Mouse (Mus musculus): ENCODE measurements around the gene Eva1a. TPM values are rescaled to one million over a fixed set of nuclear protein-coding genes. Genes with fewer than 3 reads are reported as not detected.

Gene Eva1a
- polyA plus RNA-seq (2015; fragmentation: Nextera tagmentation; extraction: Ambion mirVana), result 5.8 and 7.5 TPM in 2 replicates

DNA sequence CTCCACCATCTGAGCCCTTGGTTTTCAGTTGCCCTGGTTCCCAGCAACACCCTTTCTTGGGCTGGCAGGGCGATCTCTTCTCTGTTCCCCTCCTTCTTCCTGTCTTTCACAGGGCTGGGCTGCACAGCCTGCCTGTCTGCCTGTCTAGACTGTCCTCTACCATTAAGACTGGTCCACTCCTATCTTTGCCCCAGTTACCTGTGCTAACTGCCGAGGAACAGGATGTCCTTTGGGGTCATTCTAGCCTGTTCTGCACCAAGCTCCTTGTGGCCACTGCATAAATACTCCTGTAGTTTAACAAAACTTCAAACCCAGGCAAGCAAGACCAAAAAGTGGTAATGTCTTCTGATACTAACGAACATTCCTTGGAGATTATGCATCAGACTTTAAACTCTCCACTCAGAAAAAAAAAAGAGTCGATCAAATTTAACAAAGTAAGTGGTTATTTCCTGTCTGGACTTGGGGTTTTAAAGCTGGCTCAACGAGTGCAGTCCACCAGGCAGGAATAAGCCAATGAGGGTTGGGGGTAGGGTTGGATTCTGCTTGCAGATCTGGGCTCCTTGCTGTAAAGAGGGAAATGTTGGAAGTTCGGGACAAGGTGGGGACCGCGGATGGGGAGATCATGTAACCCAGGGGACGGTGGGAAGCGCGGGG lies at the start of gene Eva1a:
Gene Eva1a (plus strand): TSS at position 210 of the 654 bp plus-strand sequence.
- Histone ChIP-seq H3K4me3 (ENCODE audit: low read length) (peak within 1 kb of the TSS; percentile 75), H3K4me1 (ENCODE audit: control insufficient read depth, insufficient read depth, low read length) (peaks cover 4% of the 10 kb centered on the region), H3K4me2 (ENCODE audit: low read depth, low read length) (peak within 1 kb of the TSS; percentile 97), H3K27ac (ENCODE audit: low read length) (peak within 1 kb of the TSS; percentile 53), H3K9ac (ENCODE audit: low read length) (peak within 1 kb of the TSS; percentile 75), H3K27me3 (ENCODE audit: control insufficient read depth, insufficient read depth, low read length) (peaks cover 11% of the 10 kb centered on the region), H3K9me3 (replicated peaks; ENCODE audit: control insufficient read depth, low read length) (no peaks in the 10 kb centered on the region), H3K36me3 (ENCODE audit: control insufficient read depth, insufficient read depth) (no peaks in the 10 kb centered on the region)
- 14% methylated on average over 11 of the region's 11 CpGs for WGBS
- ATAC-seq (replicated peaks; ENCODE audit: extremely low read depth, insufficient read depth, low FRiP score), result no peak

DNA sequence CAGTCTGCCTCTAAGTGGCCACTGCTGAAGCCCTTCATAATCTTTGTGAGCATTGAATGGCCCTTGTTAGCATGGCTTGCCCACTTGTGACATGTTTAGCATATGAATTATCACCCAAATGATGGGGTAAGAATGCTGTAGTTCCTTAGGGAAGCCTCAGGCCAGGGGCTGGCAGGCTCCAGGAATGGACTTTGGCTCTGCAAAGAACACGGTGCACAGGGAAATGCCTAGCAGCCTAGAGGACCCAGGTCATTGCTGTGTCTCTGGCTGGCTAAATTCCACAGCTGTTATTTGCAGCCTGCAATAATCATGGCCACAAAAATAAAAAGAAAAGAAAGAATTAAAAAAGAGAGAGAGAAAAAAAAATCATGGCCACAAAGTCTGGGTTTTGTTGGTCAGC lies 28.5 kb upstream of the Eva1a start:
- Histone ChIP-seq H3K27me3 (ENCODE audit: control insufficient read depth, insufficient read depth, low read length) (no peaks in the 10 kb centered on the region), H3K9ac (ENCODE audit: low read length) (no peak overlapping the region), H3K9me3 (replicated peaks; ENCODE audit: control insufficient read depth, low read length) (no peaks in the 10 kb centered on the region), H3K27ac (ENCODE audit: low read length) (no peak overlapping the region), H3K4me3 (ENCODE audit: low read length) (no peak overlapping the region), H3K36me3 (ENCODE audit: control insufficient read depth, insufficient read depth) (no peaks in the 10 kb centered on the region), H3K4me2 (ENCODE audit: low read depth, low read length) (no peak overlapping the region), H3K4me1 (ENCODE audit: control insufficient read depth, insufficient read depth, low read length) (no peaks in the 10 kb centered on the region)
- WGBS, result 69% methylated on average over 1 of the region's 1 CpGs
- no peak for ATAC-seq (replicated peaks; ENCODE audit: extremely low read depth, insufficient read depth, low FRiP score)

GRCm38 (mm10) chr6:82021074-82021473 lies 19.8 kb upstream of the Eva1a start:
- H3K9me3 ChIP-seq (replicated peaks; ENCODE audit: control insufficient read depth, low read length), result no peaks in the 10 kb centered on the region
- H3K36me3 ChIP-seq (ENCODE audit: control insufficient read depth, insufficient read depth), result no peaks in the 10 kb centered on the region
- H3K27ac ChIP-seq (ENCODE audit: low read length), result no peak overlapping the region
- H3K4me3 ChIP-seq (ENCODE audit: low read length), result no peak overlapping the region
- H3K27me3 ChIP-seq (ENCODE audit: control insufficient read depth, insufficient read depth, low read length), result no peaks in the 10 kb centered on the region
- no peak overlapping the region for H3K4me2 ChIP-seq (ENCODE audit: low read depth, low read length)
- ATAC-seq (replicated peaks; ENCODE audit: extremely low read depth, insufficient read depth, low FRiP score), result no peak
- 80% methylated on average over 5 of the region's 5 CpGs for WGBS
- no peak overlapping the region for H3K9ac ChIP-seq (ENCODE audit: low read length)
- no peaks in the 10 kb centered on the region for H3K4me1 ChIP-seq (ENCODE audit: control insufficient read depth, insufficient read depth, low read length)

GRCm38 (mm10) chr6:82021494-82021893 lies 19.3 kb upstream of the Eva1a start:
- no peak overlapping the region for H3K4me2 ChIP-seq (ENCODE audit: low read depth, low read length)
- ATAC-seq (replicated peaks; ENCODE audit: extremely low read depth, insufficient read depth, low FRiP score), result no peak
- no peaks in the 10 kb centered on the region for H3K4me1 ChIP-seq (ENCODE audit: control insufficient read depth, insufficient read depth, low read length)
- WGBS, result 76% methylated on average over 5 of the region's 5 CpGs
- no peak overlapping the region for H3K27ac ChIP-seq (ENCODE audit: low read length)
- no peak overlapping the region for H3K9ac ChIP-seq (ENCODE audit: low read length)
- H3K36me3 ChIP-seq (ENCODE audit: control insufficient read depth, insufficient read depth), result no peaks in the 10 kb centered on the region
- no peaks in the 10 kb centered on the region for H3K9me3 ChIP-seq (replicated peaks; ENCODE audit: control insufficient read depth, low read length)
- no peaks in the 10 kb centered on the region for H3K27me3 ChIP-seq (ENCODE audit: control insufficient read depth, insufficient read depth, low read length)
- H3K4me3 ChIP-seq (ENCODE audit: low read length), result no peak overlapping the region

DNA sequence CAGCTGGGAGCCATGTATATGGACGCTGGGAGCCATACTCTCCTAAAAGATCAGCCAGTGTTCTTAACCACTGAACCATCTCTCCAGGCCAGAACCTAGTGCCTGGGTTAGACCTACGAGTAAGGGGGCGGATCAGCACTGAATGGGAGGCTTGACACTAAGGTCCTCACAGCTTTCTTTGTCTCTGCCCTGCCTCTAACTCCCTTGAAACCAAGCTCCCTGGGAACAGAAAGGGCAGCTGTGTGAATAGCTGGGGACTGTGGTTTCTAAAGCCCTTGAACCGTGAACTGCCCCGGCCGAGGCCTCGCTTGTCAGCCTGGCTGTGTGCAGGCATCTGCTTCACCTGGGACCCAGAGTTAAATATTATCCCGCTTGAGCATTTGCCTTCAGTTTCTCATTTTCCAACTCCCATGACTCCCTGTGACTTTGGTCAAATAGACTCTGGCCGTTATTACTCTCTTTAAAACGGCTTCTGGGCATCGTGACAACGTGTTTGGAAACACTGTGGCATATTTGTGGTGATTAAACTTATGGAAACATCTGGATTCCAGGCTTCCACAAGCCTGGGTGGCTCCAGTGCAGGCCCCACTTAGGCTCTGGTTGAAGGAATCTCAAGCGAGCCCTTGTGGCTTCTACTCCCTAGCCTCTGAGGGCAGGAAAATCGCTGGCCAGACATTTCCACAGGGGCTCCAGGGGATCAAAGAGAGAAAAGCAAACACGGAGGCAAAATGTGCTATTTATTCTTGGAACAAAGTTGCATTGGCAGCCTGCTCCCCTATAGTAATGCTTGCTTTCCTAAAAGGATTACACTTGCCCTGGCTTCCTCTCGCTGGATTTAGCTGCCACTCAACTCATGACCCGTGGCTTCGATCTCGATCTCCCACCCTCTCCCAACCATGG lies 11.0 kb upstream of the Eva1a start:
- no peak overlapping the region for H3K9ac ChIP-seq (ENCODE audit: low read length)
- H3K4me1 ChIP-seq (ENCODE audit: control insufficient read depth, insufficient read depth, low read length), result no peaks in the 10 kb centered on the region
- ATAC-seq (replicated peaks; ENCODE audit: extremely low read depth, insufficient read depth, low FRiP score), result no peak
- H3K27me3 ChIP-seq (ENCODE audit: control insufficient read depth, insufficient read depth, low read length), result no peaks in the 10 kb centered on the region
- H3K27ac ChIP-seq (ENCODE audit: low read length), result no peak overlapping the region
- H3K36me3 ChIP-seq (ENCODE audit: control insufficient read depth, insufficient read depth), result no peaks in the 10 kb centered on the region
- no peak overlapping the region for H3K4me2 ChIP-seq (ENCODE audit: low read depth, low read length)
- H3K9me3 ChIP-seq (replicated peaks; ENCODE audit: control insufficient read depth, low read length), result no peaks in the 10 kb centered on the region
- WGBS, result 56% methylated on average over 19 of the region's 19 CpGs
- no peak overlapping the region for H3K4me3 ChIP-seq (ENCODE audit: low read length)

GRCm38 (mm10) chr6:82030511-82030884 lies 10.3 kb upstream of the Eva1a start:
- H3K9ac ChIP-seq (ENCODE audit: low read length), result no peak overlapping the region
- H3K27ac ChIP-seq (ENCODE audit: low read length), result no peak overlapping the region
- no peaks in the 10 kb centered on the region for H3K4me1 ChIP-seq (ENCODE audit: control insufficient read depth, insufficient read depth, low read length)
- H3K4me3 ChIP-seq (ENCODE audit: low read length), result no peak overlapping the region
- WGBS, result 69% methylated on average over 8 of the region's 8 CpGs
- no peak overlapping the region for H3K4me2 ChIP-seq (ENCODE audit: low read depth, low read length)
- ATAC-seq (replicated peaks; ENCODE audit: extremely low read depth, insufficient read depth, low FRiP score), result no peak
- H3K36me3 ChIP-seq (ENCODE audit: control insufficient read depth, insufficient read depth), result no peaks in the 10 kb centered on the region
- H3K9me3 ChIP-seq (replicated peaks; ENCODE audit: control insufficient read depth, low read length), result no peaks in the 10 kb centered on the region
- no peaks in the 10 kb centered on the region for H3K27me3 ChIP-seq (ENCODE audit: control insufficient read depth, insufficient read depth, low read length)

DNA sequence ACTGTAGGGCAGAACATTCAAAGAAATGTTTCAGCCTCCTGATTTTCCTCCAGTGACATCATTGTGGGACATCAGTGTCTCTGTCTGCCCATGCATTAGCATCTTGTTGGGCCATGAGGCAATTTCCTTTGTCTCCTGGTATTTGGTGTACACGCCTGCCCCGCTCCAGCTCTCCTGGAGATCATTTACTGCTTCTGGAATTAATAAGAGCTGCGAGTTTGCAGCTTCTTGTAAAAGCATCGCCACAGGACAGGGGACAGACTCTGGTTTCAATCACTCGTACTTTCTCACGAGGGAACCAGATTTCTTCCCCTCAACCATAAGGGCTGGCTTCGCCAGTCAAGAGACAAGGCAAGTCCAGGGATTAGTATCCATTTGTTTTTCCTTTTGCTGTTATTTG lies 3.6 kb upstream of the Eva1a start:
- ATAC-seq (replicated peaks; ENCODE audit: extremely low read depth, insufficient read depth, low FRiP score), result no peak
- H3K27ac ChIP-seq (ENCODE audit: low read length), result no peak overlapping the region
- H3K4me1 ChIP-seq (ENCODE audit: control insufficient read depth, insufficient read depth, low read length), result peaks cover 2% of the 10 kb centered on the region
- WGBS, result 65% methylated on average over 7 of the region's 7 CpGs
- peaks cover 5% of the 10 kb centered on the region for H3K27me3 ChIP-seq (ENCODE audit: control insufficient read depth, insufficient read depth, low read length)
- no peak overlapping the region for H3K9ac ChIP-seq (ENCODE audit: low read length)
- H3K36me3 ChIP-seq (ENCODE audit: control insufficient read depth, insufficient read depth), result no peaks in the 10 kb centered on the region
- no peak overlapping the region for H3K4me3 ChIP-seq (ENCODE audit: low read length)
- H3K9me3 ChIP-seq (replicated peaks; ENCODE audit: control insufficient read depth, low read length), result no peaks in the 10 kb centered on the region
- H3K4me2 ChIP-seq (ENCODE audit: low read depth, low read length), result no peak overlapping the region

GRCm38 (mm10) chr6:82039193-82039592 lies 1.6 kb upstream of the Eva1a start:
- no peaks in the 10 kb centered on the region for H3K36me3 ChIP-seq (ENCODE audit: control insufficient read depth, insufficient read depth)
- no peak overlapping the region for H3K27ac ChIP-seq (ENCODE audit: low read length)
- no peak overlapping the region for H3K4me2 ChIP-seq (ENCODE audit: low read depth, low read length)
- 64% methylated on average over 6 of the region's 6 CpGs for WGBS
- H3K27me3 ChIP-seq (ENCODE audit: control insufficient read depth, insufficient read depth, low read length), result peaks cover 11% of the 10 kb centered on the region
- no peak overlapping the region for H3K9ac ChIP-seq (ENCODE audit: low read length)
- ATAC-seq (replicated peaks; ENCODE audit: extremely low read depth, insufficient read depth, low FRiP score), result no peak
- H3K4me3 ChIP-seq (ENCODE audit: low read length), result no peak overlapping the region
- H3K9me3 ChIP-seq (replicated peaks; ENCODE audit: control insufficient read depth, low read length), result no peaks in the 10 kb centered on the region
- H3K4me1 ChIP-seq (ENCODE audit: control insufficient read depth, insufficient read depth, low read length), result peaks cover 4% of the 10 kb centered on the region

- peaks cover 11% of the 10 kb centered on the region for H3K27me3 ChIP-seq (ENCODE audit: control insufficient read depth, insufficient read depth, low read length)
- 38% methylated on average over 7 of the region's 7 CpGs for WGBS
- no peak for ATAC-seq (replicated peaks; ENCODE audit: extremely low read depth, insufficient read depth, low FRiP score)
- no peak overlapping the region for H3K4me3 ChIP-seq (ENCODE audit: low read length)
- H3K9me3 ChIP-seq (replicated peaks; ENCODE audit: control insufficient read depth, low read length), result no peaks in the 10 kb centered on the region
- H3K4me1 ChIP-seq (ENCODE audit: control insufficient read depth, insufficient read depth, low read length), result peaks cover 4% of the 10 kb centered on the region
- no peak overlapping the region for H3K4me2 ChIP-seq (ENCODE audit: low read depth, low read length)
- no peak overlapping the region for H3K9ac ChIP-seq (ENCODE audit: low read length)
- H3K36me3 ChIP-seq (ENCODE audit: control insufficient read depth, insufficient read depth), result no peaks in the 10 kb centered on the region
- no peak overlapping the region for H3K27ac ChIP-seq (ENCODE audit: low read length)
Measured at GRCm38 (mm10) chr6:82039968-82040367, 875 bp upstream of the Eva1a start.
